Mouse (Mus musculus) lung, postnatal 0 days (tissue): ENCODE measurements around the gene Cmtm1. TPM values are rescaled to one million over a fixed set of nuclear protein-coding genes. Genes with fewer than 3 reads are reported as not detected.
A peak's percentile ranks its signal among the peaks of the same experiment; 100 is the strongest.

ENCODE experiments used
- ATAC-seq: fragments of 200-750 bp; cut with Nextera tagmentation; 2 replicates; pipeline ENCODE4 v1.8.0; 2017; ENCODE audit warnings: moderate library complexity
- DNase-seq: peaks from one replicate; pipeline ENCODE4 v3.0.0-alpha.2; 2016; ENCODE audit warnings: low spot score
- H3K27ac ChIP-seq: fragments of 300-500 bp; sonication (generic); 2 replicates; pipeline ENCODE4 v1.5.1; 2014; ENCODE audit warnings: antibody characterized with exemption, mild to moderate bottlenecking, low read length, mixed read lengths
- H3K27me3 ChIP-seq: fragments of 300-500 bp; sonication (generic); replicated peaks from 2 replicates; pipeline ENCODE4 v1.6.1; 2014; ENCODE audit warnings: low read length, mixed read lengths; ENCODE audit not compliant: insufficient read depth
- H3K36me3 ChIP-seq: fragments of 300-500 bp; sonication (generic); 2 replicates; pipeline ENCODE4 v1.6.1; 2014; ENCODE audit warnings: low read length, mixed read lengths; ENCODE audit not compliant: insufficient read depth
- H3K4me1 ChIP-seq: fragments of 300-500 bp; sonication (generic); 2 replicates; pipeline ENCODE4 v1.6.1; 2014; ENCODE audit warnings: antibody characterized with exemption, low read depth, low read length, mixed read lengths; ENCODE audit not compliant: insufficient read depth
- H3K4me2 ChIP-seq: fragments of 300-500 bp; sonication (generic); replicated peaks from 2 replicates; pipeline ENCODE4 v1.6.1; 2014; ENCODE audit warnings: low read depth, mild to moderate bottlenecking, low read length, moderate library complexity, mixed read lengths
- H3K4me3 ChIP-seq: fragments of 300-500 bp; sonication (generic); 2 replicates; pipeline ENCODE4 v1.5.1; 2014; ENCODE audit warnings: low read depth, low read length
- H3K9ac ChIP-seq: fragments of 300-500 bp; sonication (generic); replicated peaks from 2 replicates; pipeline ENCODE4 v1.6.1; 2014; ENCODE audit warnings: low read depth, mild to moderate bottlenecking
- H3K9me3 ChIP-seq: fragments of 300-500 bp; sonication (generic); 2 replicates; pipeline ENCODE4 v1.6.1; 2016; ENCODE audit warnings: low read length, mixed read lengths
- CTCF ChIP-seq: IDR thresholded peaks from 2 replicates; pipeline ENCODE4 v1.5.1; 2016; ENCODE audit warnings: antibody characterized with exemption, mild to moderate bottlenecking
- EP300 ChIP-seq: IDR thresholded peaks from 2 replicates; pipeline ENCODE4 v1.6.1; 2016; ENCODE audit warnings: antibody characterized with exemption, mild to moderate bottlenecking, control low read depth
- WGBS: fragments of 180-500 bp; shearing (Covaris S2); extraction: QIAGEN DNeasy Blood & Tissue Kit; methylation state at CpG from one replicate; pipeline ENCODE4 v1.1.7; 2014; 5-methylcytosine and 5-hydroxymethylcytosine counted together
- polyA plus RNA-seq: library from polyadenylated mRNA; unstranded; fragments of >200 nt; fragmentation: Nextera tagmentation; extraction: Ambion mirVana; gene quantifications from 2 replicates; pipeline ENCODE4 v1.2.1, GENCODE M21; 2015

The Cmtm1 gene
- polyA plus RNA-seq, 1 experiment from 2014 or later: not detected

DNA sequence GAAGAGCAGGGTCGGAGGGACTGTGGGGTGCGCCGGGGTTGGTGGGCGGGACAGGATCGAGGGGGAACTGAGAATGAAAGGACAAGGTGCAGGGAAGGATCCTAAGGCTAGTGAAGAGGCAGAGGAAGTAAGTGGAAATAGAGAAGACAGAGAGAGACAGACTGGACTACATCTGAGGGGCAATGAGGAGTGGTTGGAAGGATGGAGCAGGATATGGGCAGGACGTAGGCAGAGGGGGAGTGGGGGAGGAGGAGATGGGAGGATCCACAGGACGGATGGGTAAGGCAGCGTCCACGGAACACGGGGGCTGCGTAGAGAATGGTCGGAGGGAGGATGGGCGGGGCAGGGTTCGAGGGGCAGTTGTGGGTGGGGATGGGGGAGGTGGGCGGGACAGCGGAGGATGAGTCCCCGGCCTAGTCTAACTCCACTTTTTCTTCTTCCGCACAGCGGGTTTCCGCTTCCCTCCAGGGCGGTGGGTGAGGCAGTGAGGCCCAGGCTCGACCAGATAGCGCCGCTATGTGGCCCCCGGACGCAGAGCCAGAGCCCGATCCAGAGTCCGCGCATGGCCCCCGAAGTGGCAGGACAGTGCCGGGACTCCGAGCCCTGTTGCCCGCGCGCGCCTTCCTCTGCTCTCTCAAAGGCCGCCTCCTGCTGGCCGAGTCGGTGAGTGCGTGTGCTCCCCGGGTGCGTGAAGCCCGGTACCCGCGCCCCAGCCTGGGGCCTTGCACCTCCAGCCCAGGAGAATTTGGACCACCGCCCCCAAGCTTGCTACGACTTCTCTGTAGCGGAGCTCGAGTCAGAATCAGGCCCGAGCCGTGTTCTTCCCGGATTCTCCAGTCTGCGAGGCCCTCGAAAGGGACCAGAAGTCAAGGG, 30.5 kb upstream of the Cmtm1 start:
- Histone ChIP-seq H3K9me3 (no peaks in the 10 kb centered on the region), H3K9ac (peak overlapping the region; percentile 68), H3K4me3 (peak overlapping the region; percentile 55), H3K36me3 (no peaks in the 10 kb centered on the region), H3K4me2 (peak overlapping the region; percentile 70), H3K27ac (peak overlapping the region; percentile 90), H3K27me3 (no peaks in the 10 kb centered on the region), H3K4me1 (0 out of 2 replicates have a peak, but pooled peaks cover 2% of the 10 kb centered on the region)
- DNase-seq (peak; percentile 86), ATAC-seq (peak; percentile 82)
- 2% methylated on average over 47 of the region's 54 CpGs for WGBS
- no peak for TF ChIP-seq EP300
- peak; percentile 75 for TF ChIP-seq CTCF

GRCm38 (mm10) chr8:104339983-104340232, 30.0 kb upstream of the Cmtm1 start:
- no peak overlapping the region for H3K9ac ChIP-seq
- no peaks in the 10 kb centered on the region for H3K36me3 ChIP-seq
- no peak for ATAC-seq
- peak overlapping the region; percentile 90 for H3K27ac ChIP-seq
- H3K27me3 ChIP-seq: no peaks in the 10 kb centered on the region
- peak overlapping the region; percentile 55 for H3K4me3 ChIP-seq
- DNase-seq: no peak
- WGBS: 2% methylated on average over 6 of the region's 6 CpGs
- TF ChIP-seq CTCF: no peak
- no peak for TF ChIP-seq EP300
- peak overlapping the region; percentile 70 for H3K4me2 ChIP-seq
- H3K9me3 ChIP-seq: no peaks in the 10 kb centered on the region
- 0 out of 2 replicates have a peak, but pooled peaks cover 2% of the 10 kb centered on the region for H3K4me1 ChIP-seq

GRCm38 (mm10) chr8:104339229-104339982, 29.5 kb upstream of the Cmtm1 start, which contains the start of gene Cmtm3:
Gene Cmtm3 (plus strand): TSS chr8:104339410.
- ATAC-seq (no peak), DNase-seq (peak; percentile 50)
- WGBS: 15% methylated on average over 17 of the region's 18 CpGs
- Histone ChIP-seq H3K9me3 (no peaks in the 10 kb centered on the region), H3K36me3 (no peaks in the 10 kb centered on the region), H3K27ac (peak within 1 kb of the TSS; percentile 90), H3K9ac (no peak within 1 kb of the TSS), H3K4me2 (peak within 1 kb of the TSS; percentile 70), H3K27me3 (no peaks in the 10 kb centered on the region), H3K4me3 (peak within 1 kb of the TSS; percentile 55), H3K4me1 (0 out of 2 replicates have a peak, but pooled peaks cover 2% of the 10 kb centered on the region)
- TF ChIP-seq CTCF (no peak), EP300 (no peak)

GRCm38 (mm10) chr8:104337890-104338289, 27.9 kb upstream of the Cmtm1 start:
- TF ChIP-seq CTCF: no peak; the same call in 1 of the 2 replicates
- no peak for TF ChIP-seq EP300
- no peaks in the 10 kb centered on the region for H3K9me3 ChIP-seq
- H3K9ac ChIP-seq: no peak overlapping the region
- 43% methylated on average over 3 of the region's 3 CpGs for WGBS
- H3K27me3 ChIP-seq: no peaks in the 10 kb centered on the region
- no peak for ATAC-seq
- DNase-seq: no peak
- 0 out of 2 replicates have a peak, but pooled peaks cover 2% of the 10 kb centered on the region for H3K4me1 ChIP-seq
- no peaks in the 10 kb centered on the region for H3K36me3 ChIP-seq
- no peak overlapping the region for H3K4me2 ChIP-seq
- H3K4me3 ChIP-seq: no peak overlapping the region
- no peak overlapping the region for H3K27ac ChIP-seq

DNA sequence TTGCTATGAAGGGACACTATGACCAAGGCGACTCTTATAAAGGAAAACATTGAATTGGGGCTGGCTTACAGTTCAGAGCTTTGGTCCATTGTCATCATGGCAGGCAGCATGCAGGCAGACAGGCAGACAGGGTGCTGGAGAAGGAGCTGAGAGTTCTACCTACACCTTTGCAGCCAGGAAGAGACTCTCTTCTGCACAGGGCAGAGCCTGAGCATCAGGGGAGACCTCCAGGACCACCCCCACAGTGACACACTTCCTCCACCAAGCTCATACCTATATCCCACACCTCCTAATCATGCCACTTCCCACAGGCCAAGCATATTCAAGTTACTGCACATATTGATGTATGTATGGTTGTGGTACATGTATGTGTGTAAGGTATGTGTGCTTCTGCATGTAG, 26.9 kb upstream of the Cmtm1 start:
- Histone ChIP-seq H3K27me3 (no peaks in the 10 kb centered on the region), H3K4me3 (no peak overlapping the region), H3K4me1 (0 out of 2 replicates have a peak, but pooled peaks cover 2% of the 10 kb centered on the region), H3K9me3 (no peaks in the 10 kb centered on the region), H3K36me3 (no peaks in the 10 kb centered on the region), H3K4me2 (no peak overlapping the region), H3K27ac (no peak overlapping the region), H3K9ac (no peak overlapping the region)
- 84% methylated on average over 1 of the region's 1 CpGs for WGBS
- no peak for TF ChIP-seq EP300
- TF ChIP-seq CTCF: no peak
- ATAC-seq (no peak), DNase-seq (no peak)

GRCm38 (mm10) chr8:104334196-104334595, 24.3 kb upstream of the Cmtm1 start:
- TF ChIP-seq EP300 (peak; percentile 11; the same call in 1 of the 2 replicates), CTCF (no peak)
- Histone ChIP-seq H3K27me3 (no peaks in the 10 kb centered on the region), H3K4me1 (no peaks in the 10 kb centered on the region), H3K9ac (no peak overlapping the region), H3K4me3 (no peak overlapping the region), H3K36me3 (no peaks in the 10 kb centered on the region), H3K27ac (no peak overlapping the region), H3K4me2 (no peak overlapping the region), H3K9me3 (no peaks in the 10 kb centered on the region)
- ATAC-seq (peak; percentile 19; the same call in 1 of the 2 replicates), DNase-seq (no peak)
- WGBS: 48% methylated on average over 1 of the region's 1 CpGs
